Mouse (Mus musculus): ENCODE measurements at regions not wholly inside any gene's neighbourhood (a gene's known extent, or its start where the extent isn't known, plus 50 kb on each side); places are given as distances from the start of the nearest gene placed in this dataset.
A peak's percentile ranks its signal among the peaks of the same experiment; 100 is the strongest.

DNA sequence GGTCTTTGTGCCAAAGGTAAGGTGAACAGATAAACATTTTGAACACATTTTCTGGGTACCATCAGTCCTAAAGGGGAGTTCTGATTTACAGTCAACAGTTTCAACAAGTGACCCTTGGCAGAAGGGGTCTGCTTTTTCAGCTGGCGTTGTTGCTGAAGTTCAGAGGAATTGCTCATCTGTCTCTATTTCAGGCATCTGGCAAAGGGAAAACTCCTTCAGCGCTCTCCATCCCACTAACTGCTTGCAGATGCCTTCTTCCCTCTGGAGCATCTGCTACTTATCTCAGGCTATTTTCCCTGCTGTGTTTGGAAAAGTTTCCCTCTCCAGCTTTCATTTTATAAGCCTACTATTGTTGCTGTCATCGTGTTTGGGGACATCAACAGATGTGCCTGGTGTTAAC lies 223.6 kb upstream of the Rgmb start:
- no peaks in the 10 kb centered on the region for H3K36me3 ChIP-seq (ENCODE audit: control insufficient read depth, insufficient read depth, low read length)
- no peak overlapping the region for H3K27ac ChIP-seq (ENCODE audit: low read depth, low read length)
- DNase-seq (ENCODE audit: low spot score) (peak; percentile 44), ATAC-seq (ENCODE audit: insufficient read depth, low FRiP score, low TSS enrichment) (no peak)
- no peaks in the 10 kb centered on the region for H3K9me3 ChIP-seq (ENCODE audit: control insufficient read depth, low read length)
- H3K4me3 ChIP-seq (ENCODE audit: low read depth, low read length): no peak overlapping the region
- no peak overlapping the region for H3K4me2 ChIP-seq (ENCODE audit: low read depth)
- WGBS: 39% methylated on average over 3 of the region's 3 CpGs
- H3K9ac ChIP-seq (ENCODE audit: low read length): no peak overlapping the region
- H3K27me3 ChIP-seq (ENCODE audit: control insufficient read depth, insufficient read depth, low read length): no peaks in the 10 kb centered on the region
- H3K4me1 ChIP-seq (ENCODE audit: control insufficient read depth, insufficient read depth, low read length): no peaks in the 10 kb centered on the region

DNA sequence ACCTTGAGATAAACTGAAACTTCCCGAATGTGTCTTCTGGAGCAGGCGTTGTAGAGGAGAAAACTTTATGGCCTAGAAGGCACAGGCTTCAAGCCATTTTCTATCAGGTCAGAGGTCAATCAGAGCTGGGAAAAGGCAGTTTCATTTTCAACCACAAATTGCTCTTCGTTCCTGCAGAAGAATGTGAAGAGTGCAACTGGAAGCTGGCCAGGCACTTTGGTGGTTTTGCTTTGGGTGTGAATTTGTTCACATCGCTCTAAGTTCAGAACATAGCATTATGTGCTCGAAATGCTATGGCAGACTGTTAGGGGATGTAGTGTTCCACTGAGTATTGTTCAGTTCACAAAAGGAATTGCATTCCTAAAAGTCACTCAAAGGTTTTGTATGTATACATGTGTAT lies 220.9 kb upstream of the Rgmb start:
- Histone ChIP-seq H3K9me3 (ENCODE audit: control insufficient read depth, low read length) (no peaks in the 10 kb centered on the region), H3K36me3 (ENCODE audit: control insufficient read depth, insufficient read depth, low read length) (no peaks in the 10 kb centered on the region), H3K4me1 (ENCODE audit: control insufficient read depth, insufficient read depth, low read length) (no peaks in the 10 kb centered on the region), H3K27ac (ENCODE audit: low read depth, low read length) (no peak overlapping the region), H3K9ac (ENCODE audit: low read length) (no peak overlapping the region), H3K4me2 (ENCODE audit: low read depth) (no peak overlapping the region), H3K4me3 (ENCODE audit: low read depth, low read length) (no peak overlapping the region), H3K27me3 (ENCODE audit: control insufficient read depth, insufficient read depth, low read length) (no peaks in the 10 kb centered on the region)
- whole genome bisulfite sequencing: 61% methylated on average over 5 of the region's 5 CpGs
- no peak for ATAC-seq (ENCODE audit: insufficient read depth, low FRiP score, low TSS enrichment)
- no peak for DNase-seq (ENCODE audit: low spot score)

DNA sequence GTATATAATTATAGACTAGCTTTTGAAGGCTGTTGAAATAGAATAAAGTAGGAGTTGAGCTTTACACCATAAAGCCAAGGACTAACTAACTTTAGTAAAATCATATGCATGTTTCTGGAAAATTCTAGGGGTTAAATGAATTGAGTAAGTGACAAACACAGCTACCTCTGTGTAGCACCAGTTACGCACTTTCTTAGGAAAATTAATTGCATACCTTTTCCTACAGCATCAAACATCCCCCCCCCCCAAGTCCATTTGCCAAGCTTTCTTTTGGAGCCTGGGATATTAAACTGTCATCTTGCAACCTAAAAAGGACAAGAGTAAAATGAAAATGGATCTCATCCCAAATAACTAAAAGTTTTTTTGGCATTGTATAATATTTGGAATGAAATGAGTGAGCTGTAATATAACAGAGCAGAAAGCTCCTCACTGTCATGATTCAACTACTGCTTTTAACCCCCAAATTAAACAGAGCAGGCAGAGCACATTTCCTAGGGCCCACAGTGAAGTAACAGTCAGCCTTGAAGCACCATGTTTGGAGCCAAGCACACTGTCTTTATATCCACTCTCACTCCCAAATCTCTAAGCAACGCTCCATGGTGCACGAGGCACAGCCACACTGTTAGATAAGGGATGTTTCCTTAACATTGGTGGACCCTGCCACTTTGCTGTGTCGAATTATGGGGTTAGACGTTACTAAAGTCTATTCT lies 210.9 kb upstream of the Rgmb start:
- Histone ChIP-seq H3K4me3 (ENCODE audit: low read depth, low read length) (no peak overlapping the region), H3K4me1 (ENCODE audit: control insufficient read depth, insufficient read depth, low read length) (no peaks in the 10 kb centered on the region), H3K9me3 (ENCODE audit: control insufficient read depth, low read length) (no peaks in the 10 kb centered on the region), H3K27me3 (ENCODE audit: control insufficient read depth, insufficient read depth, low read length) (no peaks in the 10 kb centered on the region), H3K36me3 (ENCODE audit: control insufficient read depth, insufficient read depth, low read length) (no peaks in the 10 kb centered on the region), H3K27ac (ENCODE audit: low read depth, low read length) (no peak overlapping the region), H3K4me2 (ENCODE audit: low read depth) (no peak overlapping the region), H3K9ac (ENCODE audit: low read length) (no peak overlapping the region)
- WGBS: 64% methylated on average over 5 of the region's 5 CpGs
- no peak for DNase-seq (ENCODE audit: low spot score)
- no peak for ATAC-seq (ENCODE audit: insufficient read depth, low FRiP score, low TSS enrichment)

DNA sequence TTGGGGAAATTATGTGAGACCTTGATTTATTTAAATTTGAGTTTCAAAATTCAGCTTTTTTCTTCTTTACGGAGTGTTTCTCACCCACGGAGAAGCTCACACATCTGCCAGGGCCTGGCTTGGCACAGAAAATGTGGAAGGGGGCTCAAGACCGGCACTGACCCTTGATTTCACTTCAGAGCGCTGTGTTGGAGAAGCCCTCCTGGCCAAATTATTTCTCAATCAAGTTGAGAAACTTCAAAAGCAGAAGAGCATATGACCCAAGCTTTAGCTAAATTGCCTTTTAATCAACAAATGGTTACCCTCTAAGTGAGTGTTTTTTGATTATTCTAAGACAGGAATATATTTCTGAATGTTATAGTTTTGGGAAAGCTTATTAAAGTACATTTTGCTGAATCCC lies 197.2 kb upstream of the Rgmb start:
- no peak for ATAC-seq (ENCODE audit: insufficient read depth, low FRiP score, low TSS enrichment)
- WGBS: 81% methylated on average over 4 of the region's 4 CpGs

DNA sequence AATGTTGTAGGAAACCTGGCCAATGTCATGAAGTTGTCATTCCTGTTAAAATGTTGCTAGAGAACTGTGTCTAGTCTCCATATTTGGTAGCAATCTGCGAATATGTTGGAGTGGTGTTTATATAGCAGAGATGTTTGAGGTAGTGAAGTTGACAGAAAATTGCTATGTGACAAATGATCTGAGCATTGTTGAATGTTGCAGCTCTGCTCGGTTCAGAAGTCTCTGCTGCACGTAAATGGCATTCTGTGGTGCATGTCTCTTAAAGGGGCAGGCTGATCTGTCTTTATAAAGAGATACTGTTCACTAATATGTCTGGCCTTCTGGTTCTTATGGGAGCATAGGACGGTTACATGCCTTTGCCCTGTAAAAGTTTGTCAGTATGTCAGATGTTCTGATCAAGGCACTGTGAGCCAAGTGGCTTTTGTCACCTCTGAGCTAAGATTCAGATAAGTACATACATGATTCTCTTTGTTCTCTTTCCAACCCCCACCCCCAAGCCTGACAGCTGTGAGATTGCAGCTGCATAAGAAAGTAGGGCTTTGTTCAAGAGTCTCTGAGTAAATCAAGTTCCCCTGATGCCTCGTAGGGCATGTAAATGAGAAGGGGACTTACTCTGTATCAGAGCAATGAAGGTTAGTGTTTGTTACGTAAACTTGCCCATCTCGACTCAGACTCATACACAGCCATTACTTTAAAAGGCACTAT lies 174.2 kb upstream of the Rgmb start:
- Histone ChIP-seq H3K9ac (ENCODE audit: low read length) (peak overlapping the region; percentile 22), H3K27me3 (ENCODE audit: control insufficient read depth, insufficient read depth, low read length) (no peaks in the 10 kb centered on the region), H3K4me2 (ENCODE audit: low read depth) (no peak overlapping the region), H3K4me1 (ENCODE audit: control insufficient read depth, insufficient read depth, low read length) (no peaks in the 10 kb centered on the region; the same call in 1 of the 2 replicates), H3K36me3 (ENCODE audit: control insufficient read depth, insufficient read depth, low read length) (no peaks in the 10 kb centered on the region), H3K4me3 (ENCODE audit: low read depth, low read length) (no peak overlapping the region), H3K27ac (ENCODE audit: low read depth, low read length) (peak overlapping the region; percentile 62; the same call in 1 of the 2 replicates), H3K9me3 (ENCODE audit: control insufficient read depth, low read length) (no peaks in the 10 kb centered on the region)
- WGBS: 28% methylated on average over 7 of the region's 7 CpGs
- DNase-seq (ENCODE audit: low spot score) (peak; percentile 61), ATAC-seq (ENCODE audit: insufficient read depth, low FRiP score, low TSS enrichment) (peak; percentile 80)

More for the DNA sequence above, 197.2 kb upstream of the Rgmb start:
- no peaks in the 10 kb centered on the region for H3K27me3 ChIP-seq (ENCODE audit: control insufficient read depth, insufficient read depth, low read length)
- H3K4me3 ChIP-seq (ENCODE audit: low read depth, low read length): no peak overlapping the region
- no peaks in the 10 kb centered on the region for H3K4me1 ChIP-seq (ENCODE audit: control insufficient read depth, insufficient read depth, low read length)
- H3K27ac ChIP-seq (ENCODE audit: low read depth, low read length): no peak overlapping the region
- H3K4me2 ChIP-seq (ENCODE audit: low read depth): no peak overlapping the region
- no peak for DNase-seq (ENCODE audit: low spot score)
- H3K36me3 ChIP-seq (ENCODE audit: control insufficient read depth, insufficient read depth, low read length): no peaks in the 10 kb centered on the region
- no peak overlapping the region for H3K9ac ChIP-seq (ENCODE audit: low read length)
- H3K9me3 ChIP-seq (ENCODE audit: control insufficient read depth, low read length): no peaks in the 10 kb centered on the region

DNA sequence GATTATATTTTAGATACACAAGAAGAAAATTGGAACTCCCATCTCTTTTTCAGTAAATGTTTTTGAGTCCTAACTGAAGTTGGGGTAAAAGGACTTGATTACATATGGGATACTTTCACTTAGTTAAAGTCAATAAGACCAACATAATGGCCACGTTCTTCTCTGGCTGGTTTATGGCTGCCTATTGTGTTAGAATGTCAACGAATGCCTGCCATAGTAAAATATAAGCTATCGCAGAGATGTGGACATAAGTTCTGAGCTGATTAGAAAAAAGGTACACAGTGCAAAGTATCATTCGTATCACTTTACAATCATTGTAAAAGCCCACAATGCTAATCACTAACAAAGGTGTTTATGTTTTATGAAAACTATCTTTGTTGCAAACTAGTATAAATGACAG lies 173.2 kb upstream of the Rgmb start:
- no peak overlapping the region for H3K27ac ChIP-seq (ENCODE audit: low read depth, low read length)
- no peak for ATAC-seq (ENCODE audit: insufficient read depth, low FRiP score, low TSS enrichment)
- no peak overlapping the region for H3K4me2 ChIP-seq (ENCODE audit: low read depth)
- H3K9ac ChIP-seq (ENCODE audit: low read length): no peak overlapping the region
- no peaks in the 10 kb centered on the region; the same call in 1 of the 2 replicates for H3K4me1 ChIP-seq (ENCODE audit: control insufficient read depth, insufficient read depth, low read length)
- H3K9me3 ChIP-seq (ENCODE audit: control insufficient read depth, low read length): no peaks in the 10 kb centered on the region
- H3K36me3 ChIP-seq (ENCODE audit: control insufficient read depth, insufficient read depth, low read length): no peaks in the 10 kb centered on the region
- no peak for DNase-seq (ENCODE audit: low spot score)
- H3K27me3 ChIP-seq (ENCODE audit: control insufficient read depth, insufficient read depth, low read length): no peaks in the 10 kb centered on the region
- H3K4me3 ChIP-seq (ENCODE audit: low read depth, low read length): no peak overlapping the region
- 49% methylated on average over 4 of the region's 4 CpGs for WGBS

DNA sequence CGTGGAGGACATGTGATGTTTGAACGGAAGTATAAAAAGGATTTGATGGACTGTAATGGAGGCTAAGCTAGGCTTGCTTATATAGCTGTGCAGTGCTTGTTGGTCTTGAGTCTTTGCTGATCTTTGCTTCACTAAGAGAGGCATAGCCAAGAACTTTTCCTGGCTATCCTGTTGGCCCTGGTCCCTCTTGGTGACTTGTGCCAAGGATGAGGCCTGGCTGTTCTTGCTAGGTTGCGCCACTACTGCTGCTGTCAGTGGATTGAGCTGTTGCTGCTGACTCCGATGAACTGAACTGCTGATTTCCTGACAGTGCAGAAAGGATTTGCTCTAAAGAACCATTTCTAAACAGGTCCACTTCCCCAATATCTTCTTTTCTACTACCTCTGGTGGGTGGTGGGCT lies 167.9 kb upstream of the Rgmb start:
- H3K9ac ChIP-seq (ENCODE audit: low read length): no peak overlapping the region
- no peak overlapping the region for H3K4me3 ChIP-seq (ENCODE audit: low read depth, low read length)
- no peaks in the 10 kb centered on the region; the same call in 1 of the 2 replicates for H3K9me3 ChIP-seq (ENCODE audit: control insufficient read depth, low read length)
- no peaks in the 10 kb centered on the region for H3K27me3 ChIP-seq (ENCODE audit: control insufficient read depth, insufficient read depth, low read length)
- ATAC-seq (ENCODE audit: insufficient read depth, low FRiP score, low TSS enrichment) (no peak), DNase-seq (ENCODE audit: low spot score) (no peak)
- no peak overlapping the region for H3K4me2 ChIP-seq (ENCODE audit: low read depth)
- H3K27ac ChIP-seq (ENCODE audit: low read depth, low read length): no peak overlapping the region
- 94% methylated on average over 4 of the region's 4 CpGs for WGBS
- H3K36me3 ChIP-seq (ENCODE audit: control insufficient read depth, insufficient read depth, low read length): no peaks in the 10 kb centered on the region
- no peaks in the 10 kb centered on the region; the same call in 1 of the 2 replicates for H3K4me1 ChIP-seq (ENCODE audit: control insufficient read depth, insufficient read depth, low read length)

DNA sequence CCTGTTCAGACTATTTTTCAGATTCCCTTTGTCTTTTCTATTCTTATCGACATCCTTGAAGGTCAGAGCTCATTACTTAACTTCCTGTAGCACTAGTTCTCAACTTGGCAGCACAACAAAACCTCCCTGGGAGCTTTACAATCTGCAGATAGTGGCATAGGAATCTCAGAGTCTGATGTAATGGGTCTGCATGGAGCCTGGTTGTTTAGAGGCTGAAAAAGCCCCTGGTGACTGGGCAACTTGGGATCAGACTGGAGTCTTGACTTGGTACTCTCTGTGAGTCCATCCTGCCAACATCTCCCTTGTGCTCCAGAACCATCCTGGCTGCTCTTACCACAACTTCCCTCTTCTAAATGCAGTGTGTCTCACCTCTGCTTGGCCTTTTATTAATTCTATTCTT lies 166.4 kb upstream of the Rgmb start:
- Histone ChIP-seq H3K9ac (ENCODE audit: low read length) (no peak overlapping the region), H3K36me3 (ENCODE audit: control insufficient read depth, insufficient read depth, low read length) (no peaks in the 10 kb centered on the region), H3K27ac (ENCODE audit: low read depth, low read length) (no peak overlapping the region), H3K4me1 (ENCODE audit: control insufficient read depth, insufficient read depth, low read length) (peaks cover 3% of the 10 kb centered on the region; the same call in 1 of the 2 replicates), H3K9me3 (ENCODE audit: control insufficient read depth, low read length) (no peaks in the 10 kb centered on the region; the same call in 1 of the 2 replicates), H3K4me2 (ENCODE audit: low read depth) (no peak overlapping the region), H3K4me3 (ENCODE audit: low read depth, low read length) (no peak overlapping the region), H3K27me3 (ENCODE audit: control insufficient read depth, insufficient read depth, low read length) (no peaks in the 10 kb centered on the region)
- DNase-seq (ENCODE audit: low spot score) (no peak), ATAC-seq (ENCODE audit: insufficient read depth, low FRiP score, low TSS enrichment) (no peak)
- 33% methylated on average over 1 of the region's 1 CpGs for WGBS

DNA sequence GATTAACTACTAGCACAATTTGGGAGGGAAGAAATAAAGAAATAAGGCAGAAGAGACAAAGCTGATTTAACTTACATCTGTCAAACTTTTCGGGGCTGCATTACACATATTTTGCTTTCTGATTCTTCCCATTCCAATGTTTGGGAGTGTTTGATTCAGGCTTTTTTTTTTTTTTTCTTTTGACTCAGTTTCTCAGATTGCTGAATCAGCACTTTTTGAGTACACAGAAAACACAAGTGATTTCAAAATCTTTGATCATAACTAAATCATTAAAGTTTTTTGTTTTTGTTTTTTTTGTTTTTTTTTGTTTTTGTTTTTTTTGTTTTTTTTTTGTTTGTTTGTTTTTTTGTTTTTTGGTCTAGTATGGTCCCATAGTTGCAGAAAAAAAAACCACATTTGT lies 164.7 kb upstream of the Rgmb start:
- no peaks in the 10 kb centered on the region; the same call in 1 of the 2 replicates for H3K9me3 ChIP-seq (ENCODE audit: control insufficient read depth, low read length)
- no peak for ATAC-seq (ENCODE audit: insufficient read depth, low FRiP score, low TSS enrichment)
- no peaks in the 10 kb centered on the region for H3K36me3 ChIP-seq (ENCODE audit: control insufficient read depth, insufficient read depth, low read length)
- no peak overlapping the region for H3K27ac ChIP-seq (ENCODE audit: low read depth, low read length)
- 82% methylated on average over 1 of the region's 1 CpGs for WGBS
- H3K9ac ChIP-seq (ENCODE audit: low read length): no peak overlapping the region
- no peak overlapping the region for H3K4me2 ChIP-seq (ENCODE audit: low read depth)
- H3K4me1 ChIP-seq (ENCODE audit: control insufficient read depth, insufficient read depth, low read length): peaks cover 7% of the 10 kb centered on the region; the same call in 1 of the 2 replicates
- DNase-seq (ENCODE audit: low spot score): no peak
- H3K27me3 ChIP-seq (ENCODE audit: control insufficient read depth, insufficient read depth, low read length): no peaks in the 10 kb centered on the region
- H3K4me3 ChIP-seq (ENCODE audit: low read depth, low read length): no peak overlapping the region

All from neural tube, embryonic 11.5 days (tissue).